24 mouse cellular contexts compared by ENCODE assay signal in the genomic region with DNA sequence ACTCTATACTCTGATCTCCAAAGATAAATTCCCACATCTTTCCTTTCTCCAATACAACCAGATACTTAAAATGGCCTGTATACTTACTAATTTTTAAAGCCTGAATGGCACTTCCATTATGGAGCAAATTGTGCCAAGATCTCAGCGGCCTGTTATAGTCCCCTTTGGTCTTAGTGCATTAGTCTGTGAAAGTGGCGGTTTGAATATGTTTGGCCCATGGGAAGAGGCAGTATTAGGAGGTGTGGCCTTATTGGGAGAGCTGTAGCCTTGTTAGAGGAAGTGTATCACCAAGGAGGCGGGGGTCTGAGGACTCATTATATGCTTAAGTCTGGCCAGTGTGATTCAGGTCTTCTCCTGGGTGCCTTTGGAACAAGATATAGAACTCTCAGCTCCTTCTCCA.
DNase-seq lines count a peak whose midpoint lies in the region; ATAC-seq and TF ChIP-seq lines count a peak whose summit lies in the region.
"Had no signal": no experiment of that assay in that cellular context is flagged by ENCODE, and none has a peak within 500 bp of the region (broad histone marks: within the 10 kb centered on the region; RNA-seq: fewer than 3 reads in every experiment).

No protein-coding gene starts in this region.

- H3K36me3 ChIP-seq in forebrain, embryonic 13.5 days (ENCODE audit: poor library complexity, severe bottlenecking): no peaks in the 10 kb centered on the region
- no peaks in the 10 kb centered on the region for H3K36me3 ChIP-seq in forebrain, embryonic 10.5 days (replicated peaks)
- no peaks in the 10 kb centered on the region for H3K36me3 ChIP-seq in forebrain, embryonic 15.5 days
- H3K36me3 ChIP-seq in forebrain, embryonic 11.5 days (ENCODE audit: control insufficient read depth, insufficient read depth, low read length): no peaks in the 10 kb centered on the region
- H3K36me3 ChIP-seq: embryonic facial prominence, embryonic 13.5 days; embryonic facial prominence, embryonic 15.5 days; G1E had no signal

- no peak for DNase-seq in forebrain, embryonic 10.5 days (ENCODE audit: extremely low spot score, low spot score)
- no peak for DNase-seq in forebrain, embryonic 11.5 days (ENCODE audit: low spot score)
- DNase-seq in brain, embryonic 14.5 days (ENCODE audit: low read depth): peak; percentile 78
- DNase-seq: adrenal gland, adult 8-10 months; adrenal gland, postnatal 14 days; adrenal gland, postnatal 36 days; B cell, adult 2 months; cerebellum, adult 11 months; cerebellum, adult 18-20 months; cerebellum, adult 8-10 months; cerebellum, adult 9-11 months; cerebellum, postnatal 14 days; cerebellum, postnatal 36 days; embryo, embryonic 11 days had no signal

- TF ChIP-seq CTCF in brain, embryonic 14.5 days (IDR thresholded peaks at IDR 0.05; ENCODE audit: borderline replicate concordance, extremely low read depth, insufficient read depth, insufficient read length): no peak

- WGBS in forebrain, embryonic 13.5 days: 44% methylated on average over 3 of the region's 3 CpGs
- WGBS in forebrain, embryonic 10.5 days: 75% methylated on average over 3 of the region's 3 CpGs
- WGBS in forebrain, embryonic 15.5 days: 35% methylated on average over 3 of the region's 3 CpGs
- WGBS in forebrain, embryonic 11.5 days: 66% methylated on average over 3 of the region's 3 CpGs

- no peak overlapping the region for H3K9ac ChIP-seq in forebrain, embryonic 13.5 days
- no peak overlapping the region for H3K9ac ChIP-seq in forebrain, embryonic 15.5 days (replicated peaks)
- no peak overlapping the region for H3K9ac ChIP-seq in forebrain, embryonic 11.5 days (ENCODE audit: low read length)
- H3K9ac ChIP-seq: embryonic facial prominence, embryonic 13.5 days; embryonic facial prominence, embryonic 15.5 days had no signal

- no peak for TF ChIP-seq POLR2A in brain, embryonic 14.5 days (IDR thresholded peaks at IDR 0.05; ENCODE audit: borderline replicate concordance, extremely low read depth, insufficient read depth, insufficient read length, poor library complexity, severe bottlenecking)

- 0 out of 2 replicates have a peak, but pooled peaks have one; percentile 45 for ATAC-seq in forebrain, embryonic 13.5 days
- ATAC-seq in forebrain, embryonic 15.5 days (replicated peaks): peak; percentile 48; the same call in 1 of the 2 replicates
- no peak for ATAC-seq in forebrain, embryonic 11.5 days (replicated peaks; ENCODE audit: low FRiP score)
- ATAC-seq: activated CD4-positive, CD25-positive, alpha-beta regulatory T cell, adult 4 months; CD4-positive, CD25-positive, alpha-beta regulatory T cell, adult 4 months; Patski had no signal

- no peaks in the 10 kb centered on the region for H3K9me3 ChIP-seq in forebrain, embryonic 13.5 days (replicated peaks)
- no peaks in the 10 kb centered on the region for H3K9me3 ChIP-seq in forebrain, embryonic 10.5 days
- H3K9me3 ChIP-seq in forebrain, embryonic 15.5 days: no peaks in the 10 kb centered on the region
- no peaks in the 10 kb centered on the region for H3K9me3 ChIP-seq in forebrain, embryonic 11.5 days (ENCODE audit: control insufficient read depth, low read length)
- H3K9me3 ChIP-seq: embryonic facial prominence, embryonic 13.5 days; embryonic facial prominence, embryonic 15.5 days had no signal

- no peak overlapping the region for H3K4me2 ChIP-seq in forebrain, embryonic 13.5 days
- no peak overlapping the region for H3K4me2 ChIP-seq in forebrain, embryonic 15.5 days (replicated peaks)
- no peak overlapping the region for H3K4me2 ChIP-seq in forebrain, embryonic 11.5 days (ENCODE audit: low read depth, low read length, severe bottlenecking)
- H3K4me2 ChIP-seq: embryonic facial prominence, embryonic 13.5 days; embryonic facial prominence, embryonic 15.5 days had no signal

- H3K4me1 ChIP-seq in forebrain, embryonic 13.5 days: peaks cover 11% of the 10 kb centered on the region; the same call in 1 of the 2 replicates
- H3K4me1 ChIP-seq in forebrain, embryonic 10.5 days: peaks cover 23% of the 10 kb centered on the region
- H3K4me1 ChIP-seq in forebrain, embryonic 15.5 days: 0 out of 2 replicates have a peak, but pooled peaks cover 5% of the 10 kb centered on the region
- H3K4me1 ChIP-seq in forebrain, embryonic 11.5 days (replicated peaks; ENCODE audit: control insufficient read depth, insufficient read depth, low read length): no peaks in the 10 kb centered on the region
- H3K4me1 ChIP-seq: embryonic facial prominence, embryonic 13.5 days; embryonic facial prominence, embryonic 15.5 days had no signal

- H3K27me3 ChIP-seq in forebrain, embryonic 13.5 days: no peaks in the 10 kb centered on the region
- H3K27me3 ChIP-seq in forebrain, embryonic 10.5 days (ENCODE audit: poor library complexity, severe bottlenecking): no peaks in the 10 kb centered on the region
- no peaks in the 10 kb centered on the region for H3K27me3 ChIP-seq in forebrain, embryonic 15.5 days
- no peaks in the 10 kb centered on the region for H3K27me3 ChIP-seq in forebrain, embryonic 11.5 days (ENCODE audit: control insufficient read depth, insufficient read depth, low read length)
- H3K27me3 ChIP-seq: CH12.LX; embryonic facial prominence, embryonic 13.5 days; embryonic facial prominence, embryonic 15.5 days had no signal

- no peak overlapping the region for H3K4me3 ChIP-seq in forebrain, embryonic 13.5 days
- H3K4me3 ChIP-seq in forebrain, embryonic 10.5 days: no peak overlapping the region
- H3K4me3 ChIP-seq in forebrain, embryonic 15.5 days: no peak overlapping the region
- no peak overlapping the region for H3K4me3 ChIP-seq in forebrain, embryonic 11.5 days (ENCODE audit: low read depth, low read length)
- H3K4me3 ChIP-seq: embryonic facial prominence, embryonic 13.5 days; embryonic facial prominence, embryonic 15.5 days; erythroblast, embryonic 14.5 days had no signal

- no peak overlapping the region for H3K27ac ChIP-seq in forebrain, embryonic 13.5 days
- H3K27ac ChIP-seq in forebrain, embryonic 10.5 days: no peak overlapping the region
- no peak overlapping the region for H3K27ac ChIP-seq in forebrain, embryonic 15.5 days (replicated peaks)
- H3K27ac ChIP-seq in forebrain, embryonic 11.5 days (ENCODE audit: low read depth, low read length): no peak overlapping the region
- H3K27ac ChIP-seq: embryonic facial prominence, embryonic 13.5 days; embryonic facial prominence, embryonic 15.5 days had no signal
